Mouse (Mus musculus) ES-Bruce4 (cell line): ENCODE results near the gene Cd300ld5. TPM values are rescaled to one million over a fixed set of nuclear protein-coding genes. Genes with fewer than 3 reads are reported as not detected.

Experiments
- H3K27ac ChIP-seq: 2 replicates; pipeline ENCODE4 v1.5.1; 2012; ENCODE audit warnings: low read length, inconsistent platforms; ENCODE audit not compliant: insufficient read depth
- H3K27me3 ChIP-seq: 2 replicates; pipeline ENCODE4 v1.6.1; 2012; ENCODE audit warnings: mild to moderate bottlenecking, low read length, inconsistent platforms; ENCODE audit not compliant: control insufficient read depth, poor library complexity, insufficient read depth, severe bottlenecking
- H3K36me3 ChIP-seq: 2 replicates; pipeline ENCODE4 v1.6.1; 2012; ENCODE audit warnings: inconsistent platforms, mild to moderate bottlenecking, low read length, moderate library complexity; ENCODE audit not compliant: control insufficient read depth, poor library complexity, insufficient read depth, severe bottlenecking
- H3K4me1 ChIP-seq: one replicate; pipeline ENCODE4 v1.8.1; 2011; ENCODE audit warnings: low read length; ENCODE audit not compliant: control insufficient read depth, insufficient read depth
- H3K4me3 ChIP-seq: 2 replicates; pipeline ENCODE4 v1.5.1; 2011; ENCODE audit warnings: low read depth, mild to moderate bottlenecking, low read length
- H3K9ac ChIP-seq: 2 replicates; pipeline ENCODE4 v1.6.1; 2012; ENCODE audit warnings: low read depth, mild to moderate bottlenecking, inconsistent platforms; ENCODE audit not compliant: poor library complexity, severe bottlenecking
- H3K9me3 ChIP-seq: replicated peaks from 2 replicates; pipeline ENCODE4 v1.6.1; 2012; ENCODE audit warnings: mild to moderate bottlenecking, low read length, inconsistent platforms; ENCODE audit not compliant: control insufficient read depth, poor library complexity, insufficient read depth, severe bottlenecking
- CTCF ChIP-seq: IDR thresholded peaks from one replicate; pipeline ENCODE4 v1.8.1; 2011; ENCODE audit warnings: low read depth, low read length
- EP300 ChIP-seq: IDR thresholded peaks from 2 replicates; pipeline ENCODE4 v1.6.1; 2011; ENCODE audit warnings: low read depth, low read length; ENCODE audit not compliant: insufficient read depth
- POLR2A ChIP-seq: IDR thresholded peaks from one replicate; pipeline ENCODE4 v1.8.1; 2011; ENCODE audit warnings: low read length; ENCODE audit not compliant: insufficient read depth
- polyA plus RNA-seq: library from polyadenylated mRNA; stranded (reverse); fragments of >200 nt; gene quantifications from 2 replicates; pipeline ENCODE4 v1.2.4, GENCODE M21; 2011; ENCODE audit warnings: low read depth; ENCODE audit not compliant: missing spikeins, insufficient read depth, insufficient read length

Cd300ld5 gene
- polyA plus RNA-seq, 1 experiment: not detected

DNA sequence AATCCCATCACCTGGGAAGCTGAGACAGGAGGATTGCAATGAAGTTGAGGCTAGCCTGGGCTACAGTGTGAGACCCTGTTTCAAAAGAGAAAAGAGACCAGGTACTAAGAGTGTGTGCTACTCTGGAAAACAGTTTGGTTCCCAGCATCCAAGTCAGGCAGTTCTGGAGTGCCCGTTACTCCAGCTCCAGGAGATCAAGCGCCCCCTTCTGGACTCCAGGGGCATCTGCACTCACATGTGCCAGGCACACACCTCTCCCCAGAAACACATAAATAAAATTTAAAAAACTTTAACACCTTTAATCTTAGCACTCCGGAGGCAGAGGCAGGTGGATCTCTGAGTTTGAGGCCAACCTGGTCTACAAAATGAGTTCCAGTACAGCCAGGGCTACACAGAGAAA is 43.8 kb upstream of the Cd300ld5 start:
- TF ChIP-seq CTCF: peak; percentile 37
- no peak for TF ChIP-seq EP300
- no peak for TF ChIP-seq POLR2A
- H3K27ac ChIP-seq: no peak overlapping the region

DNA sequence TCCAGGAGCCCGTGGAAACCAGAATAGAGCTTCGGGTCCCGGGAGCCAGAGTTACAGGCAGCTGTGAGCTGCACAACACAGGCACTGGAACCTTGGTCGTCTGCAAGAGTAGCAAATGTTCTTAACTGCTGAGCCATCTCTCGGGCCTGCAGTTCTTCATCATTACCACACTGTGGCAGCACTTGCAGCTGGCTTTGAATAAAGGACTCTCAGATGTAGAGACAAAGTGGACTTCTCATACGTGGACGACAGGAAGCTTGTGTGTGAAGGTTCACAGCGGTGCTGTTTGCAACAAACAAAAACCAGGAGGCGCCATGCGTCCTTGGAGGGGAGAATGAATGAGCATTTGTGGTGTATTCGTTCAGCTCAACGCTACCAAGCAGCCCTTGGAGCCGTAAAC is 43.3 kb upstream of the Cd300ld5 start:
- Histone ChIP-seq H3K4me1 (no peaks in the 10 kb centered on the region), H3K9me3 (no peaks in the 10 kb centered on the region), H3K9ac (no peak overlapping the region), H3K4me3 (no peak overlapping the region), H3K27me3 (no peaks in the 10 kb centered on the region), H3K27ac (no peak overlapping the region), H3K36me3 (no peaks in the 10 kb centered on the region)
- TF ChIP-seq POLR2A: no peak
- peak; percentile 63 for TF ChIP-seq CTCF

More for the DNA sequence above, 43.8 kb upstream of the Cd300ld5 start:
- no peaks in the 10 kb centered on the region for H3K36me3 ChIP-seq
- no peak overlapping the region for H3K4me3 ChIP-seq
- H3K9me3 ChIP-seq: no peaks in the 10 kb centered on the region
- no peaks in the 10 kb centered on the region for H3K27me3 ChIP-seq
- H3K9ac ChIP-seq: no peak overlapping the region
- no peaks in the 10 kb centered on the region for H3K4me1 ChIP-seq

DNA sequence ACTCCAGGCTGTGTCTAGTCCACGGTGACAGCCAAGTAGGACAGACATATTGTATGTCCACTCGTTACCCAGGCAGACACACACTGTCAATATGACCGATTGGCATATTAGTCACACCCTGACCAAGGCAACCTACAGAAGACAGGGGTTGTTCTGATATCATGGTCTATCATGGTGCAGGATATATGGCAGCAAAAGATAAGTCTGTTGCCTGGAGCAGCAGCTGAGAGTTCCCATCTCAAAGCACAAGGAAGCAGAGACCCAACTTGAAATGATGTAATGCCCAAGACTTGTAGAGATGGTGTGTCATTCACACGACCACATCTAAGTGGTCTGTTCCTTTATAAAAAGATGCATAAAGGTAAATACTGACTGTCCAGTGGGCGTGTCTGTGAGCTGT is 41.1 kb upstream of the Cd300ld5 start:
- H3K36me3 ChIP-seq: no peaks in the 10 kb centered on the region
- TF ChIP-seq EP300: no peak
- no peak for TF ChIP-seq CTCF
- TF ChIP-seq POLR2A: no peak
- no peak overlapping the region for H3K4me3 ChIP-seq
- no peaks in the 10 kb centered on the region for H3K4me1 ChIP-seq
- H3K27me3 ChIP-seq: no peaks in the 10 kb centered on the region
- no peaks in the 10 kb centered on the region for H3K9me3 ChIP-seq
- no peak overlapping the region for H3K27ac ChIP-seq
- no peak overlapping the region for H3K9ac ChIP-seq

DNA sequence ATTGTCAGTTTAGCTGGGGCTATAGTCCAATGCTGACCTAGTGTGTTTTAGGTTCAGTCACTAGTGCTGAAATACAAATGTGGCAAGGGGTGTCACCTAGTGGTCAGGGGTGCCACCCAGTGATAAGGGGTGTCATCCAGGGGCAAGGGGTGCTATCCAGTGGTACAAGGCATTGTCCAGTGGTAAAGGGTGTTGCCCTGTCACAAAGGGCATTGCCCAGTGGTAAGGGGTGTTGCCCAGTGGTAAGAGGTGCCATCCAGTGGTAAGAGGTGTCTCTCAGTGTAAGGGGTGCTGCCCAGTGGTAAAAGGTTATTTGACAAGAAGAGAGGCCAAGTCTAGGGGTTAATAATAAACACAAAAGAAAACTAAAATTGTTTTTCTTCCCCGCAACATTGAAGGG is 39.9 kb upstream of the Cd300ld5 start:
- no peak overlapping the region for H3K27ac ChIP-seq

DNA sequence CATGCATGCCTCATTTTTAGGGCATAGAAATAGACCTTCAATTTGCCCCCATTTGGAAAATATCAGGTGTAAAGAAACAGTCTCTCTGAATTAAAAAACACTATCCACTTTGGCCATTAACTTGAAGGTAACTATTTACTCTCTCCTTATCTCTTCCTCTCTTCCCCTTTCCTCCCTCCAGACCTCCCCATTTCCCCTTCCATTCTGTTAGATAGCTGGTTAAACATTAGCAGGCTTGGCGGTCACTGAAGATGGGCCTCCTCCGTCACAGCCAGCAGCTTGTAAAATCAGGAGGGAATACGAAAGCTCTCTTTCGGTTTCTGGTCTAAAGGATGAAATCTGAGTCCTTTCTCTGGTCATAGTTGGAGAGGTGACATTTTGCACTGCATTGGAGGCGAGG is 38.3 kb upstream of the Cd300ld5 start:
- H3K4me1 ChIP-seq: peaks cover 5% of the 10 kb centered on the region
- no peak overlapping the region for H3K9ac ChIP-seq
- TF ChIP-seq EP300 (no peak), CTCF (no peak), POLR2A (no peak)
- no peaks in the 10 kb centered on the region for H3K9me3 ChIP-seq
- H3K27me3 ChIP-seq: no peaks in the 10 kb centered on the region
- H3K36me3 ChIP-seq: no peaks in the 10 kb centered on the region
- H3K4me3 ChIP-seq: no peak overlapping the region
- H3K27ac ChIP-seq: no peak overlapping the region

More for the DNA sequence above, 39.9 kb upstream of the Cd300ld5 start:
- no peaks in the 10 kb centered on the region for H3K36me3 ChIP-seq
- H3K4me1 ChIP-seq: peaks cover 2% of the 10 kb centered on the region
- no peak for TF ChIP-seq EP300
- H3K9me3 ChIP-seq: no peaks in the 10 kb centered on the region
- no peak overlapping the region for H3K4me3 ChIP-seq
- no peak overlapping the region for H3K9ac ChIP-seq
- no peaks in the 10 kb centered on the region for H3K27me3 ChIP-seq

DNA sequence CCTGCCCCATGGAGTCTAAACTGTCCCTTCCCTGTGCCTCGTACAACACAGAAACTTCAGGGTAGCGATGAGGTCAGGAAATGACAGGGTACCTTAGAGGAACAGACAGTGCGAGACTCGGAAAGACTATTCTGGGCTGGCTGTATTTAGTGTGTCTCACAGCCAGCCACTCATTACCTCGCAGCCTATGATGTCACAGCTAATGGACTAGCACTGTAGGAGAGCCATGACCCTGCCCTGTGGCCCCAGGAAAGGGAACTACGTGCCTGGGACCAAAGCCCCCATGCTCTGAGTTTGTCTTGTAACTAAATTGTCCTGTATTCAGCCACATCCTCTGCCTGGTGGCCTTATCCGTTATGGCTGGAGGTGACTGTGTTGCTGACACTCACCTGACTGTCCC is 37.8 kb upstream of the Cd300ld5 start:
- Histone ChIP-seq H3K4me1 (peaks cover 5% of the 10 kb centered on the region), H3K36me3 (no peaks in the 10 kb centered on the region), H3K27me3 (no peaks in the 10 kb centered on the region), H3K9me3 (no peaks in the 10 kb centered on the region), H3K4me3 (no peak overlapping the region), H3K27ac (no peak overlapping the region), H3K9ac (no peak overlapping the region)
- no peak for TF ChIP-seq POLR2A
- TF ChIP-seq EP300: no peak
- no peak for TF ChIP-seq CTCF

DNA sequence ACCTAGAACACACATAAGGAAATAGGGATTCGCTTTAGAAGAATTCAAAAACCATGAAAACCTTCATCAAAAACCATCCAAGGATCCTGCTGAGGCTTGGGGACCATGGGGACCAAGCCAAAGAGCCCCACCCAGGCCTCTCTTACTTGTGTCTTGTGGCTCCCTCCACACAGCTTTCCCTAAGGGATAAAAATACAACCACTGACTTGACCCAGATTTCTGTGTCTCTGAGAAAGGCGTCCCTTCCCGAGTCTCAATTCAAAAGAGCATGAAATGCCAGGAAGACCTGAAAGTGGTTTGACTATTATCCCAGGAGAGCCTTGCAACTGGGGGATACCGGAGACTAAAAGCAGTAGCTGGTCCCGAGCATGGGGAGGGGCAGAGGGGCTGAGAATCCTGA is 35.4 kb upstream of the Cd300ld5 start:
- Histone ChIP-seq H3K4me3 (no peak overlapping the region), H3K9ac (no peak overlapping the region), H3K27ac (no peak overlapping the region), H3K36me3 (no peaks in the 10 kb centered on the region), H3K27me3 (no peaks in the 10 kb centered on the region), H3K4me1 (peaks cover 5% of the 10 kb centered on the region), H3K9me3 (no peaks in the 10 kb centered on the region)
- TF ChIP-seq CTCF (no peak), EP300 (no peak)
